Mouse (Mus musculus) ovary, postnatal 14 days (tissue): Measurements from ENCODE around the gene Zfp692.

Source experiments
- DNase-seq: peaks from one replicate; pipeline ENCODE4 v3.0.0; 2022; ENCODE audit warnings: low spot score

The Zfp692 gene

DNA sequence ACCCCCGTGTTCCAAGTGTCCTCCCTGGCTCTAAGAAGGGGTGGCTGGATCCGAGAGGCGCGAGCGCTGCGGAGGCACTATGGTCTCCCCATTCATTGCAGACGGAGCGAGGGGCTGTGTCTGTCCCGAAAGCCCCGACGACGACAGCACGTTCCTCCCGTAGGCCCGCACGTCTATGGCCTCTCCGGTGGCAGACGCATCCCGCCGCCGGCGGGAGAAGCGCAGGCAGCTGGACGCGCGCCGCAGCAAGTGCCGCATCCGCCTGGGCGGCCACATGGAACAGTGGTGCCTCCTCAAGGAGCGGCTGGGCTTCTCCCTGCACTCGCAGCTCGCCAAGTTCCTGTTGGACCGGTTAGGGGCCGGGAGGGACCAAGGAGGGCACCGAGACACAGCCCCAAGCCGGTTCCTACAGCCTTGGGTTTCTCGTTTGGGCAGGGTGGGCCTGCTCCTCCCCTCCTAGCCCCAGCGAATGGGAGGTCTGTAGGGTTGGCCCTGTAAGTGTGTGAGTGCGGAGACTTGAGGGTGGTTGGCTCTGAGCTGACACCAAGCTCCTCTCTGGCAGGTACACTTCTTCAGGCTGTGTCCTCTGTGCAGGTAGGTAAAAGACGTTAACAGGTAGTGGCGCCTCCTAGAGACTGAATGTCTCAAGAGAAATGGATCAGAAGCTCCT, 677 bp downstream of the Zfp692 start:
- DNase-seq: peak; percentile 52

DNA sequence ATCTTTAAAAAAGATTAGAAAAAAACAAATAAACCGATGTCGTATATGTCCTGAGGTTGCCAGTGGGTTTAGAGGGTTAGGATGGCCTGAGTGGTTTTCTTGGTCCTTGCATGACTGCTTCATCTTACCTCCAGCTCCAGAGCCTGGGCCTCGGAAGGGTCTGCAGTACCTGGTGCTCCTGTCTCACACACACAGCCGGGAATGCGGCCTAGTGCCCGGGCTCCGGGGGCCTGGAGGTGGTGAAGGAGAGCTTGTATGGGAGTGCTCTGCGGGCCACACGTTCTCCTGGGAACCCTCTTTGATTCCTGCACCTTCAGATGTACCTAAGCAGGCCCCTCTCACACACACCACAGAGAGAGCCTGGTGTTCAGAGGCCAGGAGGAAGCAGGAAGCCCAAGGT, 1.8 kb downstream of the Zfp692 start:
- DNase-seq: no peak

DNA sequence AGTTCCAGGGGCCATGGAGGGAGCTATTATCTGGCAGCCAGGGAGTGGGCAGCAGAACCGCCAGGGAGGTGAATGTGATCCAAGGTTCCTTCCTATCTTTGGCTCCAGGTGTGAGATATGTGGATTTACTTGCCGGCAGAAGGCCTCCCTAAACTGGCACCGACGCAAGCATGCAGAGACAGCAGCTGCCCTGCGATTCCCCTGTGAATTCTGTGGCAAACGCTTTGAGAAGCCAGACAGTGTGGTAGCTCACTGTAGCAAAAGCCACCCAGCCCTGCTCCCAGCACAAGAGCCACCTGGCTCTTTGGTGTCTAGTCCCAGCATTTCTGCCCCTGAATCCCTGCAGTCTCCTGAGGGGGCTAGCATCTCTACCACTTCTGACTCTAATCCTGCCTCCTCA, 7.2 kb downstream of the Zfp692 start:
- no peak for DNase-seq

DNA sequence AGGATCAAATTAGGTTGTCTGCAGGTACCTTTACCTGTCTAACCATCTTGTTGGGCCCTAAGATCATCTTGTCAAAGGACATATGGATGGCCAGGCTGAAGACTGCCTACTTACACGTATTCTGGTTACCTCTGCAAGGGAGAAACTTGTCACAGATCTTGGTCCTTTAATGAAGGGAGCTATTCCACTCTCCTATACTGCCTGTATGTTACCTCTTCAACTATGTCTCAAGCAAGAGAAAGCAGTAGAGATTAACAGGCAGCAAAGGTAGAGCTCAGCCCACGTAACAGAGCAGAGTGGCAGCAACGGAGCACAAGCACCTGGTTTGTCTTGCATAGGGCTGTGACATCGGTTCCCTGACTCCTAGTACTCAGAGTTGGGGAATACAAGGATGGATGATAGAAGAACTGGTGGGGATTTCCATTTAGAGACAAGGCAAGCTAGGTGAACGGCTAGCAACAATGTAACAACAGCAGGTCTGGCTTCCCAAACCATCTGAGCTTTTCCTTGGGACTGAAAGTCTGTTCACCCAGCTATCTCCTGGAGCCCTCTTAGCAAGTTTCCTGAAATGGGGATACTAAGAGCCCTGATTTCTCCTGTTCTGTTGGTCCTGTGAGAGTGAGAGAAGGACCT, 8.8 kb downstream of the Zfp692 start:
- no peak for DNase-seq

DNA sequence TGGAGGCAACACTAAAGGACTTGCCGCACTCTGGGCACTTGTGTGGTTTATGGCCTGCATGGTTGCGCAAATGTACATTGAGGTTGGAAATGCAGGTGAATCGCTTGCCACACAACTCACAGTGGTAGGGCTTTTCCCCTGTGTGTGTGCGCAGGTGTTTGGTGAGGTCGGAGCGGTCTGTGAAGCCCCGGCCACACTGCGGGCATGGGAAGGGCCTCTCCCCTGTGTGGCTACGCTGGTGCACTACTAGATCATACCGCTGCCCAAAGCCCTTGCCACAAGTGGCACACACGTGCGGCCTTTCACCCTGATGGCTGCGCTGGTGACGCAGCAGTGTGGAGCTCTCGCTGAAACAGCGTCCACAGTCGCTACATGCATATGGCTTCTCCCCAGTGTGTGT, 9.5 kb downstream of the Zfp692 start:
- DNase-seq: no peak

DNA sequence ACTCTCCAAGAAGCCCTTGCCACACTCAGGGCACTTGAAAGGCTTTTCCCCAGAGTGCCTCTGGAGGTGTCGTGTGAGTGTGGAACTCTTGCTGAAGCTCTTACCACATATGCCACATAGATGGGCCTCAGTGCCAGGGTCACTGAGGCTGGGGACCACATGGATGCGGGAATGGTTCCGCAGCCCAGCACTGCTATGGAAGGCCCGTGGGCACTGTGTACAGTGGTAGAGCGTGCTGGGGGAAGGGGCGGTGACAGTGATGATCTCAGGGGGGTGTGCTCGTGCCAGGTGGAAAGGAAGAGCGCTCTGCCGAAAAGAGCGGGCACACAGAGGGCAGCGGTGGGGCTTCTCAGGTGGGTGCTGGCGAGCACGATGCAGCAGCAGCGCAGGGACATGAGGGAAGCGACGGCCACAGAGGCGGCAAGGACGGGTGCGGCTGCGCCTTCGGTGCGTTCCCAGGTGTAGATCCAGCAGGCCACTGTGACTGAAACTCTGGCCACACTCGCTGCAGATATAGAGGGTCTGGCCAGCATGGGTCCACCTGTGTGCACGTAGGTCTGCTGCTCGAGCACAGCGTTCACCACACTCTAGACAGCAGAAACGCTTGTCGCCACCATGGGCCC, 10.0 kb downstream of the Zfp692 start:
- no peak for DNase-seq

DNA sequence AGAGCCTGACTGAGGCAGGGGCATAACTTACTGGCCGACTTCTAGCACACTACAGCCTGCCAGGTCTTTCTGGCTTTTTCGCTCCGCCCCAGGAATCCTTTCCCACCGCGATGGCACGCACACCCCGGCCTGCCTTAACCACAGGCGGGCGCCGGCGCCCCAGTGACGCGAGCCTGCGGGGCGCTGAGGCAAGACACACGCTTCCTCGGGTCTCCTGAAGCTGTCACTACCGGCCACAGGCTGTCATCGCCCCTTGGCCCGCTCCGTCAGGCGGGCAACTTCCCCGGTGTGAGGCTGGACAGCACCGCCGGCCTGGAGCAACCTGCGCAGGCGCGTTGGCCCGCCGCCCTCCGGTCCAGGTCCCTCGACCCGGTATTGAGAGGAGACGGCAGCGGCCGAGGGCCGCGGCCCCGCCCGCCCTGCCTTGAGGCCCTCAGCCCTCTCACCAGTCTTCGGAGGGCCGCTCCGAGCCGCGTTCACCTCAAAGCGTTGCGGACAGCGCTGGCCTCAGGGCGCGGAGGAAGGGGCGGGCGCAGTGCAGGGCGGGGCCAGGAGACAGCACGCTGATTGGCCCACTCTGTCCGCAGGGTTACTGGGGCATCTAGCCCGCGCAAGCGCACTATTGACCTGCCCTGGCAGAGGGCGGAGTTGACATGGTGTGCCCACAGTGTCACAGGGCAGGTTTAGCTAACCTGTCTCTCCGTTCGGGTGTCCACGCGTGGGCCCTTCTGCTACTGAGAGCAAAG, 16.1 kb downstream of the Zfp692 start:
- peak; percentile 93 for DNase-seq

DNA sequence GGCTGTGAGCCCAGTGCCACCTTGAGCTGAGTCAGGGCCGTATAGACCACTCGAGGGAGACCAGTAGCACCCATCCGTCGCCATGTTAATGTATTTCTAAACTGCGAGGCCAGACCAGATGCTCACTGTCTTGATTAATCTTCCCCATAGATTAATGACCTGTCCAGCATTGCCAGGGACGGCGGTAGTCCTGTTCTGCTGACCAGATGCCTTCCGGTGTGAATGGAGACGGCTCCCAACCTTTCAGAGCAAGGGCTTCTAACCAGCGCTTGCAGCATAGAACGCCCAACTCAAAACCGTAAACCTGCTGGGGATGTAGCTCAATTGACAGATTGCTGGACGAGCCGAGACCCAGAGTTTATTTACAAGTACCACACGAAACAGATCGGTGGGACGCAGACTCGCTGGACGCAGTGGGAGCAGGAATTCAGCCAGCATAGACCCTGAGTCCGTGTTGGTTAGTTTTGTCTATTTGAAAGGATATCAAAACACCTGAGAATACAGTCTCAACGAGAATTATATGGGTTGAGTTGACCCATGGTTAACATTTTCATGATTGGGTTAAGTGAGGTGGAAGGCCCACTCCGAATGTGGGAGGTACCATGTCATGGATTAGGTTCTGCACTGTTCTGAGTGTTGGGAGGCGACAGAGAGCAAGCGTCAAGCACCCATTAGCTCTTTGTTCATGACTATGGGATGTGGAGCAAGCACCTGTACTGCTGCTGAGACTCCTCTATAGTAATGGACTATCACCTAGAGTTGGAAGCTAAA, 16.9 kb downstream of the Zfp692 start:
- DNase-seq: no peak

DNA sequence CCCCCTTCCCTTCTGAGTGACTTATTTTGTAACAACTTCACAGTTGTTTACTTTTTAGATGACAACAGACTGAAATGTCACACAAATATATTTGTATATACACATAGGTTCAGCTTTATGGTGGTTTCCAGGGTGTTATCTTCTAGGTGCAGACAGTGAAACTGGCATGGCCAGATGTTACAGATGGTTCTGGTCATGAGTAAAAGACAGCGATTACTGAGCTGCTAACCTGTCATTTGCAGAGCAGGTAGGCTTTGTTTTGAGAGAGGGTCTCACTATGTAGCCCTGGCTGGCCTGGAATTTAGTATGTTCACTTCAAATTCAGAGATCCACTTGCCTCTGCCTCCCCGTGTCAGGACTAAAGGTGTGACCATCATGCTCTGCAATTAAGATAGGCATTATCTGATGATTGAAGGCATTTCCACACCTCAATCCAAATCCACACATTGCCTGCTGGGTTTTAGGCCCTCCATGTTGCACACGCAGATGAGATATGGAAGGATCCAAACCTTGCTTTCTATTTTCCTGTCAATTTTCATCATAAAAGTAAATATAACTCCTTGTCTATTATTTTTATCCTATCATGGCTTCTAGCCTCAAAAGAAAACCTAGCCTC, 17.9 kb downstream of the Zfp692 start:
- DNase-seq: no peak

DNA sequence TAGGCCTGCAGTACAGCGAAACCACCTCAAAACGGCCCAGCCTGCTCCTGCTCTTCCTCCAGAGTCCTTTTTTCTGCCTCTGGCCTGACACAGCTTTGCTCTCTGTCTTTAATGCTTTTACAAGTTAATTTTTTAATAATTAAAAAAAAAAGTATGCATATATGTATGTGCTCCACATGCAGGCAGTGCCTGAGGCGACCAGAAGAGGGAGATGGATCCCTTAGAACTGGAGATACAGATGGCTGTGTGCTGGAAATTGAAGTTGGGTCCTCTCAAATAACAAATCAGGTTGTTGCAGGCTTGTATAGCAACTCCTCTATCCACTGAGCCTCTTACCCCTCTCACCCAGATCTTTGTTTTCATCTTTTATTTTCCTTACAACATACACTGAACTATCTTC, 19.9 kb downstream of the Zfp692 start:
- DNase-seq: no peak

DNA sequence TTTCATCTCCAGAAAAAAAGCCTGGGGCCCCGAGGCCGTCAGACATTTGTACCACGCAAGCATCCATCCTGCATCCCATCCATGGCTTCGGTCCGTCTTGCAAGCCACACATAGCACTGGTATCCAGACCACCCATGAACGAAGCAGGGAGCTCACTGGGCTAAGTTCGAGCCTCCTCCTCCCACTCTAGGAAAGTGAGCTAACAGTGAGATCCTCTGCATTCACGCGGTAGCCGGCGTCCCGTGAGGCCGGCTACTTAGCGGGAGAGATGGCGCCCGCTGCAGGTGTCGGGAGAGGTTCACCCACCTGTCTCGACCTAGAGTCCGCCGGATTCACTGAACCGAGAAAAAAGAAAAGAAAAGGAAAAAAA, 23.0 kb downstream of the Zfp692 start:
- DNase-seq: no peak

DNA sequence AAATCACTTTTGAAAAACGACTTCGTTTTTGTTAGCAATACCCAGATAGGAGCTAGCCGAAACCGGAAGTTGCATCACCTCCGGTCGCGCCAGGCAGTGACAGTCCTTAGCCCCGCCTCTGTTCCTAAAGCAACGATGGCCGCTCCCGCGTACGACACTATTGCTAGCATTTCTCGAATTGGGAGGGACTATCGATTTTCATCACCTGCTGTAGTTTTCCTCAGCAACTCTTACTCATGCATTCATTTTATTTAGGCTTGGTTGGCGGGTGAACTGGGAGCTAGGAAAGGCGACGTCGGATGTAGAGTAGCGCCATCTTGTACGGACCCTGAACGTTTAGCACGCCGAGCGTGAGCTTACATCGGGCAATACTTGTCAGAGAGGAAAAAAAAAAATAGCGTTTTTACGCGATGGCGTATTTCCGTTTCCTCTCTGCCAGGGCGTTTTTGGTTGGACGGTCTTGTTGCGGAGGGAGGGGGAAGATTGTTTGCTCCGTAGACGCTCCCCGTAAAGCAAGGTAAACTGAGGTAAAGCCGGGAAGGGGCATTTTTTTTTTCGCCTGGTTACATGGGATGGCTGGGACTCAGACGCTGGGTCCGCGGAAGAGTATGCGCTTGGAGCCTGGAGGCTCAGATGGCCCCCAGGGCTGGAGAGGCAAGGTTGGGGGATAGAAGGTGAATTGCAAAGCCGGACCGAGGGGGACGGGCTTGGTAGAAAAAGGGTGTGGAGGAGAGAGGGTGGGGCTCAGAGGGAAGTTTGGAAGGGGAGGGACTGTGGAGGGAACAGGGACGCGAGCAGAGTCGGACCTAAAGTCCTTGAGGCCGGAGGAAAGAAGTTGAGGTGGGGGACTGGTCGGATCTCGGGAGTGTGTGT, 23.6 kb downstream of the Zfp692 start, which contains the start of the genes Zfp672 and Sh3bp5l:
Zfp672 (minus strand) TSS at position 64 of the 873 bp plus-strand sequence.
Sh3bp5l (plus strand) TSS at position 449 of the 873 bp plus-strand sequence.
- DNase-seq: peak; percentile 79

DNA sequence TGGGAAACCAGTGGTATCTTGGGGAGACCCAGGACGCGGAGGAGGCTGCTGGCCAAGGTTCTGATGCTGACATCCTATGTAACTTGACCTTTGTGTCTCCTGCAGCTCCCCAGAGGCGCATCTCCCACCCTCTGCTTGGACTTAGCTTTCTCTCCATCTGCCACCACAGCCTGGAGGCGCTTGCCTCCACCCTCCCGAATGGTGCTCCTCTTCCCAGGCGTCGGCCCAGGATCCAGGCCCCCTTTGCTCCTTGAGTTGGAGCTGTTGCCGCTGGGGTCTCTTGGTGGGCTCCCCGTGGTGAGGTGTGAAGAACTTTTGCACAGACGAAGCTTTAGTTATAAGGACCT, 24.3 kb downstream of the Zfp692 start:
- DNase-seq: no peak

DNA sequence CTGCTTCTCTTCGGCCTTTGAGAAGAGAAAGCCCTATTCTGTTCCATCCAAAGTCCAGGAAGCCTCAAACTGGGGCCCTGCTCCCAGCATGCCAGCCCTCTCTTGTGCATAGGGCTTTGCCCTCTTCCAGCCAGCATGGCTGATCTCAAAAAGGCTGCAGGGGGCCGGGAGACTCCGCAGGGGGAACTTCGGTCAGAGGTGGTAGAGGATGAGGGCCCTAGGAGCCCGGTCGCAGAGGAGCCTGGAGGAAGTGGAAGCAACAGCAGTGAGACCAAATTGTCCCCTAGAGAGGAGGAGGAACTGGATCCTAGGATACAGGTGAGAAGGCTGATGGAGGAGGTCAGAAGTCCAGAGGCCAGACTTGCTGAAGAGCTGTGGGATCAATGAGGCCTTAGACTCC, 24.7 kb downstream of the Zfp692 start:
- no peak for DNase-seq

DNA sequence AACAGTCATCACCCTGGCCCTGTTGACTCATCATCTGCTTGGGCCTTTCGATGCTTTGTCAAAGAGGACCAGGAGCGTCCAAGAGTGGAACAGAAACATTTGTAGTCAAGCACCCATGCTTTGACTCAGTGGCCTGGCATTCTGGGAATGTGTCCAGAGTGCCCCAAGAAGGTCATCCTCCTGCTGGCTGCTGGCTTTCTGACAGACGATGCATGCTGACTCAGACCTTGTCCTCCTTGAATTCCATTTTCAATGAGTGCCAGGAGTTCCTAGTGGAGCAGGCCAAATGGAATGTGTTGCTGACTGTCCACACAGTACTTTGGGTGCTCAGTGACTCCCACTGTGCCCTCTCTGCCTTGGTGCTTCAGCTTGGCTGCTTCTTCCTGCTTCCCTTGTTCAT, 27.9 kb downstream of the Zfp692 start:
- no peak for DNase-seq

DNA sequence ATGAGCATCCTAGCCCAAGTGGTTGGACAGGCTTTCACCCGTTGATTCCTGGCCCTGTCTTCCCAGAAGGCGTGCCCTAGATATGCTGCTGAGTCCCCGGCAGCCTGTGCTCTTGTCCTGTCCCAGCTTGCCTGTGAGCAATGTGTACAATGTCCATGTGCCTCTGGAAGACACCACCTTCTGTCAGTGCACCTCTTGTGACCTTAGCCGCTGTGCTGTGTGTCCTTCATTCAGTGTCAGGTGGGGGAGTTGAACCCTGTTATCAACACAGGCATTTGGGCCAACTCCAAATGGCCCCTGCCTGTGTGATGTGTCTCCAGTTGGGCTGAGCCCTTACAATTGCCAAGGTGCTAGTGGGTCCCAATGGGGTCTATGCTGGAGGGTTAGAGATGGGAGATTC, 39.9 kb downstream of the Zfp692 start:
- no peak for DNase-seq

DNA sequence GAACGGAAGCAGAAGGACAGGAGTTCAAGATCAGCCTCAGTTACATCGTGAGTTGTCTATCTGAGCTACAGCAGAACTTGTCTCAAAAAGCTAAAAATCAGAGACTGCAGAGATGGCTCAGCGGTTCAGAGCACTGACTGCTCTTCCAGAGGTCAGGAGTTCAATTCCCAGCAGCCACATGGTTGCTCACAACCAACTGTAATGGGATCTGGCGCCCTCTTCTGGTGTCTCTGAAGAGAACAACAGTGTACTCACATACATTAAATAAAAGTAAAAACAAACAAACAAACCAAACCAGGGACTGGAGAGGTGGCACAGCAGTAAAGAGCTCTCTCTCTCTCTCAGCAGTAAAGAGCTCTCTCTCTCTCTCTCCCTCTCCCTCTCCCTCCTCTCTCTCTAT, 43.8 kb downstream of the Zfp692 start:
- DNase-seq: no peak

DNA sequence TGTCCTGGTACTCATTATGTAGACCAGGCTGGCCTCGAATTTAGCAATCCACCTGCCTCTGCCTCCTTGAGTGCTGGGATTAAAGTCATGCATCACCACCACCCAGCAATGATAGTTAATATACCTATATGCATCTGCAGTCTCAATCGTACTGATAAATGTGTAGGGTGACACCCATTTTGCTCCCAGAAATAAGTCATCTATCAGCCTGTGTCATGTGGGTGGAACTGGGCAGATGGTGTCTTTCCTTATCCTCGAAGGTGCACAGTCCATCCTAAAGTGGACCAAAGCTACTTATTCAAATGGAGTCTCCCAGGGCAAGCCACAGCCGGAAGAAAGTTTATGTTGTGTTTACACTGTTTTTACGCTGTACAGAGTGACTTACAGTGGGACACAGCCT, 44.3 kb downstream of the Zfp692 start:
- DNase-seq: no peak

DNA sequence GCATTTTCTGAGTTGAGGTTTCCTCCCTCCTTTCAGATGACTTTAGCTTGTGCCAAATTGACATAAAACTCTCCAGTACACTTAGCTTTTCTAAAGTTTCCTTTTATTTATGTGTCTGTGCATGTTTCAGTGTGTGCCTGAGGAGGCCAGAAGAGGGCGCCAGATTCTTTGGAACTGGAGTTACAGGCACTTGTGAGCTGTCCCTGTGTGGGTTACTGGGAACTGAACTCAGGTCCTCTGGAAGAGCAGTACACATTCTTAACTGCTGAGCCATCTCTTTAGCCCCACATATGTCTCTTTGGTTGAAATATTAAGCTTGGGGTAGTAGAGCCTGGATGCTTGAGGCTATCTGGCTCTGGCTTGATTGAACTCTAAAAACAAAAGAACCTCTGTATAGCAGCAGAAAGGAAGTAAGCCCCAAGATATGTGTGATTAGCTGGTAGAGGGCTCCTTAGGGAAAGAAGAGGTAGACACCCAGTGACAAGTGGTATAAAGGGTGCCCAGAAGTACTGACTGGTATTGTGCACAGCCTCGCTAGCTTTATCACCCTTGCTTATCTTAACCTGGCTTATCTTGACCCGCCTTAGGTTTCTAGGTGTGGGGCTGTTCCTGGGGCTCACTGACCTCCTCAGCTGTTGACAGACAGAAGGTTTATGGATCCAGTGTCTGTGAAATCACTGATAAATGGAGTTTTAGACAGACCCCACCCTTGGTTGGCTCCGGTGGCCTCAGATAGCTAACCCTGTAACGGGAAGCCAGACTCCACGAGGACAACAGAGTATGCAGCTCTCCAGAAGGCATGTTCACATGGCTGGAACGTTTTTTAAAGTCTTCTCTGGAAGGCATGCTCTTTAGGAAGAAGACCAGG, 46.0 kb downstream of the Zfp692 start:
- no peak for DNase-seq

DNA sequence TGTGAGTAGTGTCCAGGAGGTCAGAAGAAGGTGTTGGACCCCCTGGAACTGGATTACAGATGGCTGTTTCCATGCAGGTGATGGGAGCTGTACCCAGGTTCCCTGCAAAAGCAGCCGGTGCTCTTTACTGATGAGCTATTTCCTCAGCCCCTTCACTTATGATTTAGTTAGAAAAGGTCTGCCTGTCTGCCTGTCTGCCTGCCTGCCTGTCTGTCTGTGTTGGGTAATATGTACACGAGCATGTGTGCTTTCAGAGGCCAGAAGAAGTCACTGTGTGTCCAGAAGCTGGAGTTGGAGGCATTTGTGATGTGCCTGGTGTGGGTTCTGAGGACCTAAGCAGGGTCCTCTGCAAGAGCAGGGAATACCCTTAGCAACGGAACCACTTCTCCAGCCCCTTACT, 46.8 kb downstream of the Zfp692 start:
- no peak for DNase-seq
